Mouse (Mus musculus) layer of hippocampus, adult 8-10 months (tissue): ENCODE measurements around the gene Zfp36l1. TPM values are rescaled to one million over a fixed set of nuclear protein-coding genes. Genes with fewer than 3 reads are reported as not detected.

Experiments used
- DNase-seq, 2 experiments: peaks; one replicate each; pipeline ENCODE4 v3.0.0; 2022; ENCODE audit warnings: low spot score in 2 of 2
- total RNA-seq, 4 experiments: library from RNA; stranded (reverse); gene quantifications; 2 replicates each; pipeline ENCODE4 v1.2.4; 2022

The Zfp36l1 gene
- total RNA-seq, 4 experiments from 2014 or later: 35.0 to 47.6 (median 42.9) TPM

- no peak for DNase-seq
Measured at GRCm38 (mm10) chr12:80131359-80132249, 18.8 kb upstream of the Zfp36l1 start.

- DNase-seq: no peak
Measured at GRCm38 (mm10) chr12:80130558-80131358, 17.9 kb upstream of the Zfp36l1 start.

GRCm38 (mm10) chr12:80129531-80129930 lies 16.7 kb upstream of the Zfp36l1 start:
- no peak for DNase-seq

- no peak for DNase-seq
Measured at GRCm38 (mm10) chr12:80127191-80127762, 14.5 kb upstream of the Zfp36l1 start.

- DNase-seq: no peak
Measured at GRCm38 (mm10) chr12:80125316-80125715, 12.5 kb upstream of the Zfp36l1 start.

GRCm38 (mm10) chr12:80124756-80125155 lies 11.9 kb upstream of the Zfp36l1 start:
- no peak for DNase-seq

GRCm38 (mm10) chr12:80124211-80124610 lies 11.4 kb upstream of the Zfp36l1 start:
- DNase-seq: no peak

GRCm38 (mm10) chr12:80123227-80123803 lies 10.5 kb upstream of the Zfp36l1 start:
- DNase-seq: no peak

GRCm38 (mm10) chr12:80121438-80121837 lies 8.6 kb upstream of the Zfp36l1 start:
- no peak for DNase-seq

GRCm38 (mm10) chr12:80118588-80118987 lies 5.8 kb upstream of the Zfp36l1 start:
- no peak for DNase-seq

GRCm38 (mm10) chr12:80116206-80117112 lies 3.6 kb upstream of the Zfp36l1 start:
- DNase-seq: no peak

GRCm38 (mm10) chr12:80115863-80116194 lies 3.0 kb upstream of the Zfp36l1 start:
- no peak for DNase-seq

- peak in 1 of 2 experiments; percentile 59 for DNase-seq
Measured at GRCm38 (mm10) chr12:80115142-80115862, 2.5 kb upstream of the Zfp36l1 start.

- DNase-seq: no peak
Measured at GRCm38 (mm10) chr12:80114892-80115141, 2.0 kb upstream of the Zfp36l1 start.

GRCm38 (mm10) chr12:80114031-80114891 lies 1.4 kb upstream of the Zfp36l1 start:
- DNase-seq: peak in 1 of 2 experiments; percentile 55

- no peak for DNase-seq
Measured at GRCm38 (mm10) chr12:80113586-80114021, 791 bp upstream of the Zfp36l1 start.

GRCm38 (mm10) chr12:80112071-80112660 lies 647 bp downstream of the Zfp36l1 start:
- DNase-seq: no peak

- no peak for DNase-seq
Measured at GRCm38 (mm10) chr12:80111131-80112070, 1.4 kb downstream of the Zfp36l1 start.
